Mouse (Mus musculus) stomach, postnatal 0 days (tissue): Measurements from ENCODE around the gene Castor1.
A peak's percentile ranks its signal among the peaks of the same experiment; 100 is the strongest.

Experiments
- CTCF ChIP-seq: IDR thresholded peaks from 2 replicates; pipeline ENCODE4 v1.5.1; 2016; ENCODE audit warnings: antibody characterized with exemption, low read depth, mild to moderate bottlenecking, moderate library complexity
- EP300 ChIP-seq: optimal IDR thresholded peaks from 2 replicates; pipeline ENCODE3; 2016; ENCODE audit warnings: antibody characterized with exemption

DNA sequence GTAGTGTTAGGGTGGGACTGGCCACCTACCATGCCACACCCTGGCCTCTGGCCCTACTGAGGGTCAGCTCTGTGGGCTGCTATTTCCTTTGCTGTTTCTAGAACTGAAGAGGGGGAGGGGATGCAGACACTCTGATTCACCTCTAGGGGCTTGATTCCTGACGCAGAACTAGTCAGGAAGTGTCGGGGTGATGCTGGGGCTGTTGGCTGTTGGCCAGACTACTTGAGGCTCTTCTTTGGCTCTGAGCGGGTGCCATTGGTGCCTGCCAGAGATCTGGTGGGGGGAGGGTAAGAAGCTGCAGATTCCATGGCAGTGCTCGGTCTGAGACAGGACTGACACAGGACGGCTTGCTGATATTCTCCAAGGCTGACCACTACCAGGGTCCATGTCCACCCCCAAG lies 43.9 kb downstream of the Castor1 start:
- peak; percentile 53 for TF ChIP-seq CTCF
- no peak for TF ChIP-seq EP300
